Mouse (Mus musculus): ENCODE data around the gene Mgmt. TPM values are rescaled to one million over a fixed set of nuclear protein-coding genes. Genes with fewer than 3 reads are reported as not detected.

Mgmt gene
- total and polyA plus RNA-seq, 3 experiments: not detected

DNA sequence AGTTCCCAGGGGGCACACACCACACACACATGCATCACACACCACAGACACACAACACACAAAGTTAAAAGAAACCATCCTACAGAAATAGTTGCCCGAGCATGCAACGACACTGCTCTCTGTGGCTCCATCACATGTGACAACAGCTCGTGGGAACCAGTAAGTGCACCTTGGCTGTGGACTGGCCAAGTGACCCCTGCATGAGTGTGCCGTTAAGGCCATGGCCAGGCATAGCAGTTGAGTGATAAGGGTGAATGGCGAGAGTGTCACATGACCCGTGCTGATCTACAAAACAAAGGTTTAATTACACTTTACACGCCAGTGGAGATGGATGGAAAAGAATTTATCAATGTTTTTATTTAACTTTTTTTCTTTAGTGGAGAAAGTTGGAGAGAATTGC, 245.9 kb downstream of the Mgmt start:
- no peak for TF ChIP-seq TAL1 (IDR thresholded peaks at IDR 0.05; ENCODE audit: low read length)
- no peak for TF ChIP-seq USF1 (IDR thresholded peaks at IDR 0.05; ENCODE audit: low read depth, low read length)
- TF ChIP-seq ETS1 (IDR thresholded peaks at IDR 0.05; ENCODE audit: low read depth, low read length): no peak
- TF ChIP-seq EP300 (IDR thresholded peaks at IDR 0.05; ENCODE audit: low read depth in 1 of 2, low read length in 2 of 2): no peak
- no peak for TF ChIP-seq POLR2AphosphoS5 (IDR thresholded peaks at IDR 0.05; ENCODE audit: borderline replicate concordance, low read depth, low read length)
- H3K9me3 ChIP-seq (replicated peaks; ENCODE audit: insufficient read depth, low read length): no peaks in the 10 kb centered on the region
- no peak overlapping the region for H3K4me3 ChIP-seq (ENCODE audit: control insufficient read depth in 1 of 2, insufficient read depth in 1 of 2, low read depth in 2 of 2, low read length in 2 of 2)

DNA sequence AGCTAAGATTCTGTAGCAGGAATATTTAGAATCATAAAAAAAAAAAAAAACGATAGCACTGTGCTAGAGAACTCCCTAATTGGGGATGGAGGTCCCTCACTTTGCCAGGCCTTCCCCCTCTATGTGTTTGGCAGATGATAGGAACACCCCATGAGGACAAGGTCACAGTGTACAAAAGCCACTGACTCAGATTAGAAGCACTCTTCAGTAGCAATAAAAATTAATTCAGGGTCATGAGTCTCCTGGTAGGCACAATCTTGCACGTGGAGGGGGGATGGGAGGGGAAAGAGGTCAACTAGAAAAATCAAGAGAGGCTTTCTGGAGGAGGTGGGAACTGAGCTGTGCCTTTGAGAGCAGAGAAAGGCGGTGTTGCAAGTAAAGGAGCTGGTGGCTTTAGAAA, 247.0 kb downstream of the Mgmt start:
- H3K4me3 ChIP-seq (ENCODE audit: control insufficient read depth in 1 of 2, insufficient read depth in 1 of 2, low read depth in 2 of 2, low read length in 2 of 2): no peak overlapping the region
- no peaks in the 10 kb centered on the region for H3K4me1 ChIP-seq (ENCODE audit: control insufficient read depth in 1 of 2, insufficient read depth in 2 of 2, low read length in 2 of 2)
- no peak overlapping the region for H3K27ac ChIP-seq (ENCODE audit: control insufficient read depth, low read depth, low read length)
- H3K36me3 ChIP-seq (ENCODE audit: control insufficient read depth in 1 of 2, insufficient read depth in 2 of 2, low read length in 2 of 2): no peaks in the 10 kb centered on the region
- TF ChIP-seq ELF1 (IDR thresholded peaks at IDR 0.05; ENCODE audit: low read depth, low read length) (no peak), KAT2A (conservative IDR thresholded peaks at IDR 0.05; ENCODE audit: low read depth, low read length) (no peak), MAZ (IDR thresholded peaks at IDR 0.05; ENCODE audit: low read depth, low read length) (no peak), RCOR1 (IDR thresholded peaks at IDR 0.05; ENCODE audit: low read depth, low read length) (no peak)
- no peak for DNase-seq (ENCODE audit: low read depth, low spot score)
- no peaks in the 10 kb centered on the region for H3K27me3 ChIP-seq (ENCODE audit: control insufficient read depth in 1 of 2, insufficient read depth in 2 of 2, low read length in 2 of 2)
- no peaks in the 10 kb centered on the region for H3K9me3 ChIP-seq (replicated peaks; ENCODE audit: insufficient read depth, low read length)
- H3K79me2 ChIP-seq (ENCODE audit: control insufficient read depth, insufficient read depth, low read length, poor library complexity): no peaks in the 10 kb centered on the region
- no peak overlapping the region for H3K9ac ChIP-seq (ENCODE audit: control insufficient read depth, low read depth, low read length, poor library complexity, severe bottlenecking)

More for the DNA sequence above, 245.9 kb downstream of the Mgmt start:
- no peaks in the 10 kb centered on the region for H3K4me1 ChIP-seq (ENCODE audit: control insufficient read depth in 1 of 2, insufficient read depth in 2 of 2, low read length in 2 of 2)
- H3K27me3 ChIP-seq (ENCODE audit: control insufficient read depth in 1 of 2, insufficient read depth in 2 of 2, low read length in 2 of 2): no peaks in the 10 kb centered on the region
- H3K27ac ChIP-seq (ENCODE audit: control insufficient read depth, low read depth, low read length): no peak overlapping the region
- no peaks in the 10 kb centered on the region for H3K36me3 ChIP-seq (ENCODE audit: control insufficient read depth in 1 of 2, insufficient read depth in 2 of 2, low read length in 2 of 2)
- no peak overlapping the region for H3K9ac ChIP-seq (ENCODE audit: control insufficient read depth, low read depth, low read length, poor library complexity, severe bottlenecking)
- H3K79me2 ChIP-seq (ENCODE audit: control insufficient read depth, insufficient read depth, low read length, poor library complexity): no peaks in the 10 kb centered on the region
- no peak for DNase-seq (ENCODE audit: low read depth, low spot score)

DNA sequence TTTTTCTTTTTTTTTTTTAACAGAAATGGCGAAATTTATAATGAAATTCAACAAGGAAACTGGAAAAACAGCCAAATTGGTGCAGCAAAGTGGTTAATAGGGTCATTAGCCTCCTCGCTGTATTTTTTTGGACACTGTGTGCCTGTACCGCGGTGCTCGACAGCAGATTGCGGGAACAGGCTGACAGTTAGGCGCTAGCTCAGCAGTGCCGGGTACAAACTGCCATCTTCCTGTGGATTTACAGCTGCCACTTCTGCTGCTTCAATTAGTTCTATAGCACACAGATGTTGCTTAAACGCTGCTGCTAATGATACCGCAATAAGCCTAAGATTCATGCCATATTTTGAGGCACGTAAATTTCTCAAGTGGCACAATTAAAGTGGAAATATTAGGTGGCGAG, 252.7 kb downstream of the Mgmt start:
- no peaks in the 10 kb centered on the region for H3K9me3 ChIP-seq (replicated peaks; ENCODE audit: insufficient read depth, low read length)
- no peak overlapping the region for H3K9ac ChIP-seq (ENCODE audit: control insufficient read depth, low read depth, low read length, poor library complexity, severe bottlenecking)
- no peak for TF ChIP-seq MAX (IDR thresholded peaks at IDR 0.05; ENCODE audit: low read length)
- no peak overlapping the region for H3K4me3 ChIP-seq (ENCODE audit: control insufficient read depth in 1 of 2, insufficient read depth in 1 of 2, low read depth in 2 of 2, low read length in 2 of 2)
- H3K4me1 ChIP-seq (ENCODE audit: control insufficient read depth in 1 of 2, insufficient read depth in 2 of 2, low read length in 2 of 2): no peaks in the 10 kb centered on the region
- H3K36me3 ChIP-seq (ENCODE audit: control insufficient read depth in 1 of 2, insufficient read depth in 2 of 2, low read length in 2 of 2): no peaks in the 10 kb centered on the region
- no peaks in the 10 kb centered on the region for H3K79me2 ChIP-seq (ENCODE audit: control insufficient read depth, insufficient read depth, low read length, poor library complexity)
- no peaks in the 10 kb centered on the region for H3K27me3 ChIP-seq (ENCODE audit: control insufficient read depth in 1 of 2, insufficient read depth in 2 of 2, low read length in 2 of 2)
- DNase-seq (ENCODE audit: low read depth, low spot score): no peak
- no peak overlapping the region for H3K27ac ChIP-seq (ENCODE audit: control insufficient read depth, low read depth, low read length)

- Histone ChIP-seq H3K4me1 (ENCODE audit: control insufficient read depth in 1 of 2, insufficient read depth in 2 of 2, low read length in 2 of 2) (no peaks in the 10 kb centered on the region), H3K36me3 (ENCODE audit: control insufficient read depth in 1 of 2, insufficient read depth in 2 of 2, low read length in 2 of 2) (no peaks in the 10 kb centered on the region), H3K27me3 (ENCODE audit: control insufficient read depth in 1 of 2, insufficient read depth in 2 of 2, low read length in 2 of 2) (no peaks in the 10 kb centered on the region), H3K79me2 (ENCODE audit: control insufficient read depth, insufficient read depth, low read length, poor library complexity) (no peaks in the 10 kb centered on the region), H3K9me3 (replicated peaks; ENCODE audit: insufficient read depth, low read length) (no peaks in the 10 kb centered on the region), H3K4me3 (ENCODE audit: control insufficient read depth in 1 of 2, insufficient read depth in 1 of 2, low read depth in 2 of 2, low read length in 2 of 2) (no peak overlapping the region), H3K27ac (ENCODE audit: control insufficient read depth, low read depth, low read length) (no peak overlapping the region), H3K9ac (ENCODE audit: control insufficient read depth, low read depth, low read length, poor library complexity, severe bottlenecking) (no peak overlapping the region)
- no peak for DNase-seq (ENCODE audit: low read depth, low spot score)
- TF ChIP-seq CHD2 (IDR thresholded peaks at IDR 0.05; ENCODE audit: low read length): no peak
These were observed 257.4 kb downstream of the Mgmt start for GRCm38 (mm10) chr7:137151854-137152253.
